Mouse (Mus musculus) liver, embryonic 12.5 days (tissue): ENCODE measurements around the gene Actl11. TPM values are rescaled to one million over a fixed set of nuclear protein-coding genes. Genes with fewer than 3 reads are reported as not detected.

ENCODE experiments used
- ATAC-seq: fragments of 200-750 bp; cut with Nextera tagmentation; 2 replicates; pipeline ENCODE4 v1.8.0; 2017; ENCODE audit warnings: moderate number of reproducible peaks, mild to moderate bottlenecking, moderate library complexity
- H3K27ac ChIP-seq: fragments of 300-500 bp; sonication (generic); 2 replicates; pipeline ENCODE4 v1.5.1; 2016; ENCODE audit warnings: mild to moderate bottlenecking
- H3K27me3 ChIP-seq: fragments of 300-500 bp; sonication (generic); replicated peaks from 2 replicates; pipeline ENCODE4 v1.6.1; 2016; ENCODE audit warnings: mild to moderate bottlenecking, moderate library complexity
- H3K36me3 ChIP-seq: fragments of 300-500 bp; sonication (generic); 2 replicates; pipeline ENCODE4 v1.6.1; 2016; ENCODE audit warnings: mild to moderate bottlenecking, moderate library complexity
- H3K4me1 ChIP-seq: fragments of 300-500 bp; sonication (generic); 2 replicates; pipeline ENCODE4 v1.6.1; 2016
- H3K4me2 ChIP-seq: fragments of 300-500 bp; sonication (generic); 2 replicates; pipeline ENCODE4 v1.6.1; 2016; ENCODE audit warnings: mild to moderate bottlenecking, moderate library complexity
- H3K4me3 ChIP-seq: fragments of 300-500 bp; sonication (generic); 2 replicates; pipeline ENCODE4 v1.5.1; 2016; ENCODE audit warnings: mild to moderate bottlenecking, moderate library complexity
- H3K9ac ChIP-seq: fragments of 300-500 bp; sonication (generic); 2 replicates; pipeline ENCODE4 v1.6.1; 2016; ENCODE audit warnings: mild to moderate bottlenecking, moderate library complexity
- H3K9me3 ChIP-seq: fragments of 300-500 bp; sonication (generic); replicated peaks from 2 replicates; pipeline ENCODE4 v1.6.1; 2016; ENCODE audit warnings: mild to moderate bottlenecking, moderate library complexity
- WGBS: fragments of 180-500 bp; shearing (Covaris S2); methylation state at CpG from one replicate; pipeline ENCODE4 v1.1.7; 2016; ENCODE audit not compliant: insufficient replicate concordance; 5-methylcytosine and 5-hydroxymethylcytosine counted together
- polyA plus RNA-seq: library from polyadenylated mRNA; unstranded; fragments of >200 nt; fragmentation: Nextera tagmentation; extraction: Ambion mirVana; gene quantifications from 2 replicates; pipeline ENCODE4 v1.2.1, GENCODE M21; 2016

Actl11 gene
- polyA plus RNA-seq, 1 experiment from 2014 or later: not detected

- Histone ChIP-seq H3K27me3 (no peaks in the 10 kb centered on the region), H3K4me2 (no peak overlapping the region), H3K4me1 (peaks cover 28% of the 10 kb centered on the region), H3K4me3 (no peak overlapping the region), H3K9me3 (no peaks in the 10 kb centered on the region), H3K36me3 (peaks cover 94% of the 10 kb centered on the region), H3K27ac (peak overlapping the region; percentile 66; the same call in 1 of the 2 replicates), H3K9ac (0 out of 2 replicates have a peak overlapping the region, but pooled peaks have one; percentile 3)
- ATAC-seq: no peak
- WGBS: 88% methylated on average over 9 of the region's 9 CpGs
These were observed 36.4 kb downstream of the Actl11 start for GRCm38 (mm10) chr9:107964681-107965080.

GRCm38 (mm10) chr9:107966676-107967075, 38.4 kb downstream of the Actl11 start:
- no peak for ATAC-seq
- H3K9ac ChIP-seq: peak overlapping the region; percentile 20; the same call in 1 of the 2 replicates
- WGBS: 58% methylated on average over 10 of the region's 10 CpGs
- H3K27ac ChIP-seq: peak overlapping the region; percentile 17; the same call in 1 of the 2 replicates
- H3K4me2 ChIP-seq: no peak overlapping the region
- no peaks in the 10 kb centered on the region for H3K9me3 ChIP-seq
- no peaks in the 10 kb centered on the region for H3K27me3 ChIP-seq
- peaks cover 90% of the 10 kb centered on the region for H3K36me3 ChIP-seq
- peaks cover 48% of the 10 kb centered on the region for H3K4me1 ChIP-seq
- no peak overlapping the region for H3K4me3 ChIP-seq

GRCm38 (mm10) chr9:107967437-107967836, 39.2 kb downstream of the Actl11 start:
- no peaks in the 10 kb centered on the region for H3K9me3 ChIP-seq
- H3K4me1 ChIP-seq: peaks cover 56% of the 10 kb centered on the region
- no peak for ATAC-seq
- H3K9ac ChIP-seq: no peak overlapping the region
- H3K4me2 ChIP-seq: no peak overlapping the region
- H3K27ac ChIP-seq: no peak overlapping the region; the same call in 1 of the 2 replicates
- no peak overlapping the region for H3K4me3 ChIP-seq
- 80% methylated on average over 6 of the region's 6 CpGs for WGBS
- H3K27me3 ChIP-seq: no peaks in the 10 kb centered on the region
- H3K36me3 ChIP-seq: peaks cover 83% of the 10 kb centered on the region

GRCm38 (mm10) chr9:107968531-107968930, 40.3 kb downstream of the Actl11 start:
- 84% methylated on average over 7 of the region's 7 CpGs for WGBS
- H3K27ac ChIP-seq: no peak overlapping the region
- H3K4me1 ChIP-seq: peaks cover 67% of the 10 kb centered on the region
- ATAC-seq: no peak
- H3K36me3 ChIP-seq: peaks cover 72% of the 10 kb centered on the region
- no peaks in the 10 kb centered on the region for H3K9me3 ChIP-seq
- no peak overlapping the region for H3K4me3 ChIP-seq
- H3K27me3 ChIP-seq: no peaks in the 10 kb centered on the region
- H3K9ac ChIP-seq: no peak overlapping the region
- no peak overlapping the region for H3K4me2 ChIP-seq

DNA sequence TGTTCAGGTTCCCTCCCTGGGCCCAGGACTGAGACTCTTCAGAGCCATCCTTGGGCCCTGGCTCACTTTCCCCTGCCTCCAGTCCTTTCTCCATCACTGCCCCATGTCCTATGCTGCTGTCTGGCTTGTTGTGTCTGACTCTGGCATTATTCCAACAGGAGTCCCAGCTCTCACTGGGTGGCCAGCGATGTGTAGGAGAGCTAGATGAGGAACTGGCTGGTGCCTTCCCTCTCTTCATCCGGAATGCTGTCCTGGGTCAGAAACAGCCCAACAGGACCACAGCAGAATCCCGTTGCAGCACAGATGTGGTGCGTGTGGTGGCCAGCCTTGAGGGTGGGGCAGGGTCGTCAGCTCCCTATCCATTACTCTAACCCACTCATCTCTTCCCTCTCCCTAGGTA, 42.0 kb downstream of the Actl11 start:
- Histone ChIP-seq H3K9ac (no peak overlapping the region), H3K4me2 (no peak overlapping the region), H3K9me3 (no peaks in the 10 kb centered on the region), H3K27me3 (no peaks in the 10 kb centered on the region), H3K4me1 (peaks cover 67% of the 10 kb centered on the region), H3K36me3 (peaks cover 56% of the 10 kb centered on the region), H3K27ac (peak overlapping the region; percentile 98), H3K4me3 (no peak overlapping the region)
- ATAC-seq: no peak
- 85% methylated on average over 5 of the region's 5 CpGs for WGBS

- Histone ChIP-seq H3K4me2 (peak overlapping the region; percentile 54), H3K27me3 (no peaks in the 10 kb centered on the region), H3K9me3 (no peaks in the 10 kb centered on the region), H3K36me3 (peaks cover 48% of the 10 kb centered on the region), H3K27ac (peak overlapping the region; percentile 98), H3K4me3 (0 out of 2 replicates have a peak overlapping the region, but pooled peaks have one; percentile 0), H3K9ac (peak overlapping the region; percentile 64), H3K4me1 (peaks cover 69% of the 10 kb centered on the region)
- WGBS: 23% methylated on average over 8 of the region's 8 CpGs
- peak; percentile 83 for ATAC-seq
These were observed 43.6 kb downstream of the Actl11 start for GRCm38 (mm10) chr9:107971690-107972541.

DNA sequence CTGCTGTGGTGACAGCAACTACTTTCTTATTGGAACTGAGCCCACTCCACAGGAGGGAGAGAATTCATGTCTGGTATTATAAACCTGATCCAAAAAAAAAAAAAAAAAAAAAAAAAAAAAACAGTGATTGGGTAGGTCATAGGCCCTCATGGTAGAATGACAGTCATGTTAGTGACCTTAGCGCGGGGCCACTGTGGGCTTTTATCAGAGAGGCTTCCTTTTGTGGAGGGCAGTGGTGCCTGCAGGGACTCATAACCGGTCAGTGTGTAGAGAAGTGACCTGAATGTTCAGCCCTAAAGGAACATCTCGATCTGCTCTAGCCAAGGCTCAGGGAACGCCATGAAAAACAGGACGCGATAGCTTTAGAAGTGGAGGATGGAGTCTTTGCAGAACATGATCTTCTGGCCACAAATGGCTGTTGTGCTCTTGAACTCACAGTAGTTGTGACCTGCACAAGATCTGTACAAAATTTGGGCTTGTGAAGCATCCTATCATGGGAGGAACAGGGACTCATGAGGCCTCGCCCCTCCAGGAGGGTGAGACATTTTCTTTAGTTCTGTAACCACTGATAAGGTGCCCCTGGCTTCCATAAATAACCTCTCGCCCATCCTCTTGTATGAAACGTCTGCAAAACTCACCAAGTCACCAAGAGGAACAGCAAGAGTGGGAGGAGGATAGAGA, 46.4 kb downstream of the Actl11 start:
- Histone ChIP-seq H3K4me3 (peak overlapping the region; percentile 79), H3K4me2 (peak overlapping the region; percentile 94), H3K9ac (peak overlapping the region; percentile 87), H3K27ac (peak overlapping the region; percentile 98), H3K27me3 (no peaks in the 10 kb centered on the region), H3K9me3 (no peaks in the 10 kb centered on the region), H3K4me1 (peaks cover 93% of the 10 kb centered on the region), H3K36me3 (peaks cover 50% of the 10 kb centered on the region)
- ATAC-seq: peak; percentile 82
- 10% methylated on average over 10 of the region's 10 CpGs for WGBS

- Histone ChIP-seq H3K9ac (peak within 1 kb of the TSS; percentile 87), H3K9me3 (no peaks in the 10 kb centered on the region), H3K27ac (peak within 1 kb of the TSS; percentile 98), H3K4me1 (peaks cover 93% of the 10 kb centered on the region), H3K4me2 (peak within 1 kb of the TSS; percentile 94), H3K4me3 (peak within 1 kb of the TSS; percentile 79), H3K36me3 (peaks cover 50% of the 10 kb centered on the region), H3K27me3 (no peaks in the 10 kb centered on the region)
- peak; percentile 83 for ATAC-seq
- WGBS: 43% methylated on average over 12 of the region's 12 CpGs
These were observed 47.4 kb downstream of the Actl11 start, which contains the start of gene Uba7 for GRCm38 (mm10) chr9:107975399-107976386. Uba7 (plus strand) TSS chr9:107975505.

DNA sequence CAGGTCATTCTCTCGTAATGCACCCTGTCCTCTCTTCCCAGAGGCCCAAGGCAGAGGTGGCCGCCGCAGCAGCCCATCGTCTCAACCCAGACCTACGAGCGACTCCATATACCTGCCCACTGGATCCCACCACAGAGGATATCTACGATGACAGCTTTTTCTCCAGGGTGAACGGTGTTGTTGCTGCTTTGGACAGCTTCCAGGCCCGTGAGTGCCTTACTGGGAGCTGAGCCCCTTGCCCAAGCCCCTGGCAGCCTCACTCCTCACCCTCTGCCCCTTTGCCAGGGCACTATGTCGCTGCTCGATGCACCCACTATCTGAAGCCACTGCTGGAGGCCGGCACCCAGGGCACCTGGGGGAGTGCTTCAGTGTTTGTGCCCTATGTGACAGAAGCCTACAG, 50.5 kb downstream of the Actl11 start:
- no peaks in the 10 kb centered on the region for H3K27me3 ChIP-seq
- ATAC-seq: no peak
- peaks cover 75% of the 10 kb centered on the region for H3K36me3 ChIP-seq
- H3K4me2 ChIP-seq: peak overlapping the region; percentile 12; the same call in 1 of the 2 replicates
- peak overlapping the region; percentile 17; the same call in 1 of the 2 replicates for H3K9ac ChIP-seq
- peak overlapping the region; percentile 98; the same call in 1 of the 2 replicates for H3K27ac ChIP-seq
- peaks cover 93% of the 10 kb centered on the region for H3K4me1 ChIP-seq
- H3K4me3 ChIP-seq: no peak overlapping the region
- no peaks in the 10 kb centered on the region for H3K9me3 ChIP-seq
- 90% methylated on average over 12 of the region's 12 CpGs for WGBS
